In the genomic region with DNA sequence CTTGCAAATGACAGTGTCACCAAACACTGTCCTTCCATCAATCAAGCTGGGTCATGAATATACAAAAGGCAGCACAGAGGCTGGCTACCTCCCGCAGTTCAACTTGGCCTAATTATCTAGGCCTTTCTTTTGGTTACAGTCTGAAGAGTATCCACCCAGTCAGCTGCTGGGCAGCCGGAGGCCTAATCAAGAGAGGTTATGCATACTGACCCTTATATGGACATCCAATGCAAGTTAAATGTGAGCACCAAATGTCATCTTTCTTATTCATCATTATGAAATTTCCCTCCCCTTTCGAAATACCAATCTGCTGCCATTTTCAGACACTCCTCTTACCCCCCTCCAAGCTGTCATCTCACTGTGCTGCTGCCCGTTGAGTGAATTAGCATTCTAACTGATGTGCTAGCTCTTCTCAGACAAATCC, we compare ENCODE assay signal across 17 mouse cellular contexts.
DNase-seq lines count a peak whose midpoint lies in the region; ATAC-seq and TF ChIP-seq lines count a peak whose summit lies in the region.
"Had no signal": no experiment of that assay in that cellular context is flagged by ENCODE, and none has a peak within 500 bp of the region (broad histone marks: within the 10 kb centered on the region; RNA-seq: fewer than 3 reads in every experiment).

No protein-coding gene starts in this region.

- no peak overlapping the region for H3K4me3 ChIP-seq in forebrain, embryonic 11.5 days (ENCODE audit: low read depth, low read length)
- H3K4me3 ChIP-seq in forebrain, embryonic 15.5 days: no peak overlapping the region
- no peak overlapping the region for H3K4me3 ChIP-seq in hindbrain, embryonic 12.5 days
- H3K4me3 ChIP-seq in midbrain, postnatal 0 days (ENCODE audit: low read depth, low read length): no peak overlapping the region
- no peak overlapping the region for H3K4me3 ChIP-seq in layer of hippocampus, adult 2 months
- H3K4me3 ChIP-seq in intestine, embryonic 15.5 days (replicated peaks): no peak overlapping the region
- H3K4me3 ChIP-seq: erythroblast, embryonic 14.5 days; heart, embryonic 10.5 days; hindbrain, embryonic 15.5 days; neural tube, embryonic 13.5 days had no signal

- no peak for TF ChIP-seq CTCF in brain, embryonic 14.5 days (IDR thresholded peaks at IDR 0.05; ENCODE audit: borderline replicate concordance, extremely low read depth, insufficient read depth, insufficient read length)
- no peak for TF ChIP-seq CTCF in midbrain, postnatal 0 days (IDR thresholded peaks at IDR 0.05)
- TF ChIP-seq CTCF in layer of hippocampus, adult 2 months (conservative IDR thresholded peaks at IDR 0.05): no peak

- no peaks in the 10 kb centered on the region for H3K36me3 ChIP-seq in forebrain, embryonic 11.5 days (ENCODE audit: control insufficient read depth, insufficient read depth, low read length)
- H3K36me3 ChIP-seq in forebrain, embryonic 15.5 days: no peaks in the 10 kb centered on the region
- H3K36me3 ChIP-seq in hindbrain, embryonic 12.5 days: no peaks in the 10 kb centered on the region
- no peaks in the 10 kb centered on the region for H3K36me3 ChIP-seq in midbrain, postnatal 0 days (ENCODE audit: insufficient read depth, low read length)
- H3K36me3 ChIP-seq in intestine, embryonic 15.5 days: no peaks in the 10 kb centered on the region
- H3K36me3 ChIP-seq: heart, embryonic 10.5 days; hindbrain, embryonic 15.5 days; neural tube, embryonic 13.5 days had no signal

- no peak for TF ChIP-seq POLR2A in brain, embryonic 14.5 days (IDR thresholded peaks at IDR 0.05; ENCODE audit: borderline replicate concordance, extremely low read depth, insufficient read depth, insufficient read length, poor library complexity, severe bottlenecking)

- peaks cover 2% of the 10 kb centered on the region; the same call in 1 of the 2 replicates for H3K4me1 ChIP-seq in forebrain, embryonic 11.5 days (replicated peaks; ENCODE audit: control insufficient read depth, insufficient read depth, low read length)
- H3K4me1 ChIP-seq in forebrain, embryonic 15.5 days: peaks cover 39% of the 10 kb centered on the region
- peaks cover 35% of the 10 kb centered on the region for H3K4me1 ChIP-seq in hindbrain, embryonic 12.5 days
- H3K4me1 ChIP-seq in midbrain, postnatal 0 days (ENCODE audit: insufficient read depth, low read length): peaks cover 4% of the 10 kb centered on the region; the same call in 1 of the 2 replicates
- H3K4me1 ChIP-seq in intestine, embryonic 15.5 days (replicated peaks): no peaks in the 10 kb centered on the region; the same call in 1 of the 2 replicates

- H3K27ac ChIP-seq in forebrain, embryonic 11.5 days (ENCODE audit: low read depth, low read length): no peak overlapping the region
- H3K27ac ChIP-seq in forebrain, embryonic 15.5 days (replicated peaks): no peak overlapping the region
- peak overlapping the region; percentile 69 for H3K27ac ChIP-seq in hindbrain, embryonic 12.5 days
- no peak overlapping the region for H3K27ac ChIP-seq in midbrain, postnatal 0 days (ENCODE audit: low read depth, low read length)
- H3K27ac ChIP-seq in layer of hippocampus, adult 2 months: no peak overlapping the region
- H3K27ac ChIP-seq in intestine, embryonic 15.5 days: no peak overlapping the region
- H3K27ac ChIP-seq: heart, embryonic 10.5 days; hindbrain, embryonic 15.5 days; kidney, postnatal 0 days; neural tube, embryonic 13.5 days had no signal

- WGBS in forebrain, embryonic 11.5 days: 29% methylated on average over 4 of the region's 4 CpGs
- 20% methylated on average over 4 of the region's 4 CpGs for WGBS in forebrain, embryonic 15.5 days
- WGBS in hindbrain, embryonic 12.5 days: 11% methylated on average over 4 of the region's 4 CpGs
- 32% methylated on average over 4 of the region's 4 CpGs for WGBS in midbrain, postnatal 0 days
- WGBS in intestine, embryonic 15.5 days: 66% methylated on average over 4 of the region's 4 CpGs

- peak; percentile 55 for DNase-seq in forebrain, embryonic 11.5 days (ENCODE audit: low spot score)
- peak; percentile 84 for DNase-seq in brain, embryonic 14.5 days (ENCODE audit: low read depth)
- DNase-seq in midbrain, postnatal 0 days (ENCODE audit: low spot score): peak; percentile 60
- no peak for DNase-seq in layer of hippocampus, adult 2 months (ENCODE audit: low spot score in 2 of 2)
- no peak for DNase-seq in cerebellum, adult 9-10 months
- DNase-seq: cerebellum, adult 8-10 months; gastrocnemius, postnatal 10 days; lung, adult 18-20 months had no signal

- ATAC-seq in forebrain, embryonic 11.5 days (replicated peaks; ENCODE audit: low FRiP score): peak; percentile 53; the same call in 1 of the 2 replicates
- no peak; the same call in 1 of the 2 replicates for ATAC-seq in forebrain, embryonic 15.5 days (replicated peaks)
- peak; percentile 88 for ATAC-seq in hindbrain, embryonic 12.5 days (ENCODE audit: low FRiP score)
- no peak for ATAC-seq in midbrain, postnatal 0 days (ENCODE audit: low FRiP score)
- ATAC-seq in intestine, embryonic 15.5 days: no peak
- ATAC-seq: activated CD4-positive, CD25-positive, alpha-beta regulatory T cell, adult 4 months had no signal

- H3K4me2 ChIP-seq in forebrain, embryonic 11.5 days (ENCODE audit: low read depth, low read length, severe bottlenecking): no peak overlapping the region
- no peak overlapping the region for H3K4me2 ChIP-seq in forebrain, embryonic 15.5 days (replicated peaks)
- H3K4me2 ChIP-seq in hindbrain, embryonic 12.5 days (replicated peaks): 0 out of 2 replicates have a peak overlapping the region, but pooled peaks have one; percentile 6
- H3K4me2 ChIP-seq in midbrain, postnatal 0 days (ENCODE audit: low read depth, low read length, poor library complexity, severe bottlenecking): no peak overlapping the region
- H3K4me2 ChIP-seq in intestine, embryonic 15.5 days (replicated peaks): no peak overlapping the region
- H3K4me2 ChIP-seq: hindbrain, embryonic 15.5 days; neural tube, embryonic 13.5 days had no signal

- no peak overlapping the region for H3K9ac ChIP-seq in forebrain, embryonic 11.5 days (ENCODE audit: low read length)
- H3K9ac ChIP-seq in forebrain, embryonic 15.5 days (replicated peaks): no peak overlapping the region
- H3K9ac ChIP-seq in hindbrain, embryonic 12.5 days: no peak overlapping the region
- H3K9ac ChIP-seq in midbrain, postnatal 0 days (replicated peaks; ENCODE audit: low read length, poor library complexity, severe bottlenecking): no peak overlapping the region
- no peak overlapping the region for H3K9ac ChIP-seq in intestine, embryonic 15.5 days
- H3K9ac ChIP-seq: hindbrain, embryonic 15.5 days; neural tube, embryonic 13.5 days had no signal

- no peaks in the 10 kb centered on the region for H3K9me3 ChIP-seq in forebrain, embryonic 11.5 days (ENCODE audit: control insufficient read depth, low read length)
- H3K9me3 ChIP-seq in forebrain, embryonic 15.5 days: no peaks in the 10 kb centered on the region
- no peaks in the 10 kb centered on the region for H3K9me3 ChIP-seq in hindbrain, embryonic 12.5 days (replicated peaks)
- H3K9me3 ChIP-seq in midbrain, postnatal 0 days (ENCODE audit: low read length): no peaks in the 10 kb centered on the region
- no peaks in the 10 kb centered on the region for H3K9me3 ChIP-seq in intestine, embryonic 15.5 days
- H3K9me3 ChIP-seq: heart, embryonic 10.5 days; hindbrain, embryonic 15.5 days; neural tube, embryonic 13.5 days had no signal

- no peaks in the 10 kb centered on the region for H3K27me3 ChIP-seq in forebrain, embryonic 11.5 days (ENCODE audit: control insufficient read depth, insufficient read depth, low read length)
- H3K27me3 ChIP-seq in forebrain, embryonic 15.5 days: no peaks in the 10 kb centered on the region; the same call in 1 of the 2 replicates
- no peaks in the 10 kb centered on the region for H3K27me3 ChIP-seq in hindbrain, embryonic 12.5 days
- no peaks in the 10 kb centered on the region for H3K27me3 ChIP-seq in midbrain, postnatal 0 days (ENCODE audit: insufficient read depth, low read length)
- no peaks in the 10 kb centered on the region for H3K27me3 ChIP-seq in intestine, embryonic 15.5 days (replicated peaks)
- H3K27me3 ChIP-seq: hindbrain, embryonic 15.5 days; neural tube, embryonic 13.5 days had no signal

Comparison
In these comparisons a context has a peak if more than half of its experiments do, and no peak if none do; other contexts are left out.
1. ATAC-seq: peak in forebrain, embryonic 11.5 days (single experiment) and hindbrain, embryonic 12.5 days (single experiment); none in forebrain, embryonic 15.5 days (single experiment), midbrain, postnatal 0 days (single experiment) and intestine, embryonic 15.5 days (single experiment).
2. DNase-seq: peak in forebrain, embryonic 11.5 days (single experiment), brain, embryonic 14.5 days (single experiment) and midbrain, postnatal 0 days (single experiment); none in layer of hippocampus, adult 2 months (0 of 2) and cerebellum, adult 9-10 months (single experiment).